Mouse (Mus musculus) spleen, adult 18-20 months (tissue): Measurements from ENCODE around the gene Sparc.
"Not testable (repeated sequence)": the region's sequence is repeated elsewhere in the genome, so short reads cannot be mapped to it uniquely, and the experiment has no call there.

Experiments used
- DNase-seq, 2 experiments: peaks; one replicate each; pipeline ENCODE4 v3.0.0; 2022; ENCODE audit warnings: mixed read lengths in 2 of 2

Sparc gene

DNA sequence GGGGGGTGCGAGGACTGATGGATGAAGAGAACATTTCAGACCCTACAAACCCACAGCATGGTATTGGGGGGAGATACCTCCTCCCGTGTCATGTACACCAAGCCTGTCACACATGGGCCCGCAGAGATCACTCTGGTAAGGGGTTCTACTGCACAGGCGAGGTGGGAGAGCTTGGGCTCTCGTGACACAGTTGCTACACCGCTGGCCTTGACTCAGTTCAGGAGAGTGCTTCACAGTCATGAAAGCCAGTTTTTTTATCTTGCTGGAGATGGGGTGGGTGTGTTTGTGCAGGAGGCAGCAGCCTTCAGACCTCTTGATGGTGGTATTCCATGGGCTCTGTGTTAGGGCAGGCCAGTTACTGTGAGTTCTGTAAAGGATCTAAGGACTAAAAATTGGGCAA is 13.1 kb upstream of the Sparc start:
- no peak for DNase-seq

DNA sequence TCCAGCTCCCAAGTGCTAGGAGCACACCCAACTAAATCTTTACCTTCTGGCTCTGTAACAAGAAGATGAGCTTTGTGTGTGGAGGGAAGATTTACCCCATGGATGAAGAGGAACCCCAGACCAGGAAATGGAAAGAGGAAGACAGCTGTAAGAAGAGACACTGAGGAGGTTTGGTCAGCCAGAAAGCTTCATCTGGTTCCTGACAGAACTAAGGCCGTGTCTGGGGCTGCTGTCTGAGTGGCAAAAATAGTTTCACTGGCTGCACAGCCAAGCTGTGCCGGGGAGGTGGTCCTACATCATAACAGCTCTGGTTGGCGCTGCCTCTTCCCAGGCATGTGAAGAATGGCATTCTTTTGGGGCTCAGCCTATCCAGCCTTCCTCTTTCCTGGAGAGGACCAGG is 10.0 kb upstream of the Sparc start:
- no peak for DNase-seq

DNA sequence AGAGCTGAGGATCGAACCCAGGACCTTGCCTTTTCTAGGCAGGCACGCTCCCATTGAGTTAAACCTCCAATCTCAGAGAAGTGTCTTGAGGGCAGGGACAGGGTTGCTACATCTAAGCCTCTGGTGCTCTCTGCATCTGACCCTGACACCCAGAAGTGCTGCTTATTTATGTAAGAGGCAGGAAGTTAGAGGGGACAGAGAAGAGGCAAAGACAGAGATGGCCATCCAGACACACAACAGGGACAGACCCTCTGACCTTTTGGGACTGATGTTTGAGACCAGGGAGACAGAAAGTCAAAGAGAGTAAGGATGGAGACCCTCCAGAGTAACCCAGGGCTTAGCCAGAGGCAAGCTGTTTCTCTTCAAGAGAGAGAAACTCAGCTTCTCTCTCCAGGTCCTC is 7.0 kb upstream of the Sparc start:
- DNase-seq = no peak

DNA sequence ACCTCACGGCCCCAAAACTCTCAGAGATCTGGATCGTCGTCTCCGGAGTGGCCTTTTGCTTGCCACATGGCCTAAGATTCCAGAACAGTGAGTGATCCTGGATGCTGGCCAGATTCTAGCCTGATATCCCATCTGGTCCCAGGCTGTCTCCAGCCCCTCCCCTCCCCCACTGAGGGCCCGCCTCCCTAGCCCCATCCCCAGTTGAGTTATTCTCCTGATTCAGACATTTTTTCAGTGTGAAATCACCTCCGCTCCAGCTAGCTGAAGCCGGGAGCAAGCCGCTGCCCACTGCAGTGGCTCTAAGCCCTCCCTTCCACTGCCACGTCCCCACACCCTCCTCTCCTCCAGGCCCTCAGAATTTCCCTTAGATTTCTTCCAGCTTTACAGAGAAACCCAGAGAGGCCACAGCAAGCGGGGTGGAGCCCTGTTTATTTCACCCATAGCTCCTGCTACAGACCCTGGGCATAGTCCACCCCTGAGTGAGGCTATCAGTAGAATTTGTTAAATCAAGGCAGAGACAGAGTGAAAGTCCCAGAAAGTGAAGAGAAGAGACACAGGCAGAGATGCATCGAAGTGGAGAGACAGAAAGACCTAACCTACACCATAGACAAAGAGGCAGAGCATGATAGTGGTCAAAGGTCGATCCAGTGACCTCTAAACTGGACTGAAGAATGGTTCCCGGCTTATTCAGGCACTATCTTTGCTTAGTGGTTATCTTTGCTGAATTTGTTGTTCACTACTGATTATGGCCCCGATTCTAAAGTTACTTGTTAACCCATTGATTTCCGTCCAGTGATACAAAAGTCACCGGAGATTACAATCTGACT is 5.4 kb upstream of the Sparc start:
- no peak for DNase-seq

DNA sequence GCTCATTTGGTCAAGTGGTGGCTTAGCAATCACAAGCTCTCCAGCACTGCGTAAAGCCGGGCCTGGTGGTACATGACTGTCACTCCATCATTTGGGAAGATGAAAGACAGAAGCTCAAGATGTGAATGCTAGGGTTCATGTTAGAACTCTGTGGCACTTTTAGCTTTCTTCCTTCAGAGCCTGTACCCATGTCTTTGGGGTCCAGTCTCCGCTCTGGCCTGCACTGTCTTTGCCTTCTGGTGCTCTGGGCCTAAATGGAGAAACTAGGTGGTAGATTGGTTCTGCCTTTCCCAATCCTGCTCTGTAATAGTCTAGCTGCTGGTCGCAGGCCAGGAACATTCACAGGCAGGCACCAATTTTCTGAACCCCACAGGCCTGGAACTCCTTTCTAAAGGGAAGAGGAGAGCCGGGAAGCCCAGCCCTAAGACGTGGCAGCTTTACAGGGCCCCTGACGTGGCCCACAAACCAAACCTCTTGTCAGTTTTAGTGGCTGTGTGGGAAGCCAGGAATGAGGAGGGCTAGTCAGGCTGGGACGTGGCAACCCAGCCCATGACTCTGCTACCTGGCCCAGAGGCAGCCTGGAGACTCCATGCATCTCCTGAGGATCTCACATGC is 1.9 kb upstream of the Sparc start:
- no peak for DNase-seq

DNA sequence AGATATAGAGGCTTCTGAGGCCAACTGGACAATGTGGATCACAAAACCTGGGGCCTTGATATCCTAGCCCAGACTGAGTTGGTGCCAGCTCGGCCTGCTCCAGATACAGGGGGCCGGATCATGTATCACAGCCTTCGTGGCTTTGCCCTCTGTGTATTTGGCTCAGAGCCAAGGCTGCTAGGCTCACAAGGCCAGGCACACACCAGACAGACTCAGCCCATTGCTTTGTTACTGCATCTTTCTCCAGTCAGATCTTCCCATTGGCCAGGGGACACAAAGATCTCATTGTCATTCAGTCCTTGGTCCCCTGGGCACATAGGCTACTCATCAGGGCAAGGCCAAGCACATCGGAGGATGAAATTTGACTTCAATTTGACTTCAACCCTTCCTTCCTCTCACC is 773 bp upstream of the Sparc start:
- no peak for DNase-seq

DNA sequence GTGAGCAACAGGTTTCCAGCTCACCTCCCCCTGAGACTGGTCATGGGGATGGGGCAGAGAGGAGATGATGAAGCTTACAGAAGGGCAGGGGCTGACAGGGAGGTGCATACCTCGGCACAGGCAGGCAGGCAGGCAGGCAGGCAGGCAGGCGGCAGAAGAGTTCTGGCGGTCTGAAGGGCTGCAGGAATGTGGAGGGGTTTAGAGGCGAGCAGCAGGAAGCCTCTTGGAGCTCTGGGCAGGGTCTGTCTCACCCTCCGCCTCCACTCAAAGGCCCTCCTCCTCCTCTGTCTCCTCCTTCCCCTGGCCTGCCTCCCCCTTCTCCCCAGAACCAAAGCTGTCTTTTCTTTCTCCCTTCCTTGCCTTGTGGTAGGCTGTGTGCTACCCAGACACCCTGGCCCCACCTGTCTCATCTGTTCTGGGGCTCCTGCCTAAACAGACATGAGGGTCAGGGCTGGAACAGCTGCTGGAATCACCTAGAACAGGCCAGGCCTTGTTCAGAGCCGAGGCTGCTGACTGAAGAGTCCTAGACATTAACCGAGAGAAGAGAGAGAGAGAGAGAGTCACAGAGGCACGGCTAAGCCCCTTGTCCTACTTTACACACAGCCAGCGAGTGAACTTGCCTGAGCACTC is 3.2 kb downstream of the Sparc start:
- DNase-seq = no peak

DNA sequence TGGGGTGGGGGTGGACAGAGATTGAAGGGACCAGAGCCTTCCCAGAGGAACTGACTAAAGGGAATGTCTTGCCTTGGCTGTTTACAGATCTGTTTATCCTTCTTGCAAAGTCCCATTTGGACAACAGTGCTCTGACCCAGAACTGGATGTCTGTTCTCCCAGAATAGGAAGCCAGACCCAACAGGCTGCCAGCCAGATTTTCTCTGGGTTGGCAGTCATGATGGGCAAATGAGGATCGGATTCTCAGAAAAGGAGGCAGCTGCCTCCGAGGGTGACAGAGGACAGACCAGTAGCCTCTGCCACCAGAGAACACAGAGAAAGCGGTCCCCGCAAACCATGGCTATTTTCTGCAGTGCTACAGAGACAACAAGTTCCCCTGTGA is 3.7 kb downstream of the Sparc start:
- no peak for DNase-seq

DNA sequence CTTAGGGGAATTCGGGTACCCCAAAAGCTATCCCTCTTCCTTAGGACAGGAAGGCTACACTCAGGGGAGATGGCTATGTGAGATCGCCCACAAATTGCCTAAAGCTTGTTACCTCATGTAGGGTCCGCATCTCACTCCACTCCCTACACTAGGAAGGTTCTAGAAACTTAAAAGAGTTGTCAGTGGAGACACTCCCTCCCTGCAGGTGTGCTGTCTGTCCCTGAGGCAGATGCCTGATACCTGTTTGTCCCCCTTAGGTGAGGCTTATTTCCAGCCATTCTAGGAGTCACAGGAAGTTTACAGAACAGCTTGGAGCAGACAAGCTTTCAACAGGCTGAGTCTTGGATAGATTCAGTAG is 4.3 kb downstream of the Sparc start:
- no peak for DNase-seq

DNA sequence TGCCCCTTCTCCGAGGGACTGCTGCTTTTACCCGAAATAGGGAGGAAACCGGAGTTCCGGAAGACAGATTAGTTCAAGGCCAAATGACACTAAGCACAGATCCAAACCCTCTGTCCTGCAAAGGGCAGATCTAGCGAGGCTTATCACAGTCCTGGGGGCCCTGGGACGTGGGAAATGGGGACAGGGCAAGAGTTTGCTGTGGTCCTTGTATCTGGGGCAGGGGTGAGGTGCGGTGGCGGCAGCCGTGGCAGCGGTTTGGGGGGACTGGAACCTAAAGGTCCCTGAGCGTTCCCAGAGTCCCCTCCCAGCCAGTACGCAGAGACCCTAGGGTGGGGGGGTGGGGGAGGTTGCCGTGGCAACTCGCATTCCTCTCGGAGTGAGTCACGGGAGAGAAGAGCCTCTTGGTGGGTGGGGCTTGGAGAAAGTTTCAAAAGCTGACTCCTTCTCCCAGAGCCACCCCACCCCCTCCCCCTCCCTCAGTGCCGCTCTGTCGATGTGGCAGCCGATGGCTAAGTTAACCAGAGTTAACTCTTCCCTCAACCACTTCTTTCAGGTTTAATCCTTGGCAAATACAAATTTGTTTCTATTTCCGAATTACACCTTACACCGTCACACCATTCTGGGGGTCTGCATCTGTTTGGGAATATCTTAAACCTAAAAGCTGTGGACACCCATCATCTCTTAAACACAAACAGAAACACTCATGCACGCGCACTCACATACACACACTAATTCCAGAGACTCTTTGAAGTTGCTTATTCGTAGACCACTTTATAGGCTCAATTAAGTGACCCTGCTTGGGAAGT is 4.9 kb downstream of the Sparc start:
- no peak for DNase-seq

DNA sequence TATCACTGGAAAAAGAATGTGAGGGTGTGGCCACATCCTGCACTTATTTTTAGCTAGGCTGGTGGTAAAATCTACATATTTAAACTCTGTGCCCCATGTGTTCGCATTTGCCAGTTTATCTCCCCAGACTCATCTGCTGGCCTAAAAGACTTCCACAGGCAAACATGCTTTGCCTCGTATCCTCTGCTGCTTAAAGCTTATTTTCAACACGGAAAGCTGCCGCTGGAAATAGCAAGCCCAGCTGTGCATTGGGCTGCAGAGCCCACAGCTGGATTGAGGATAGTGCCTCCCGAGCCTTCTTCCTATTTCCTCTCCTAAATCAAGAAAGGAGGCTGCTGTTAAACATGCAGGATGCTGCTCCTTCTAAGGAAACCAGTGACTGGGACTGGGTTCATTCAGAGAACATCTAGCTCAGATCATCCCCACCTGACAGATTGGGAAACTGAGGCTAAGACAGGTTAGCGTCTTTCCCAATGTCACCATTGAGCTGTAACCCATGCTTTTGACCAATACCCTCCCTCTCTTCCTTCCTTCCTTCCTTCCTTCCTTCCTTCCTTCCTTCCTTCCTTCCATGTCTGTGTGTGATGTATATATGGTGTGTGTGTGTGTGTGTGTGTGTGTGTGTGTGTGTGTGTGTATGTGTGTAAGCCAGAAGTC is 6.2 kb downstream of the Sparc start:
- DNase-seq = no peak

DNA sequence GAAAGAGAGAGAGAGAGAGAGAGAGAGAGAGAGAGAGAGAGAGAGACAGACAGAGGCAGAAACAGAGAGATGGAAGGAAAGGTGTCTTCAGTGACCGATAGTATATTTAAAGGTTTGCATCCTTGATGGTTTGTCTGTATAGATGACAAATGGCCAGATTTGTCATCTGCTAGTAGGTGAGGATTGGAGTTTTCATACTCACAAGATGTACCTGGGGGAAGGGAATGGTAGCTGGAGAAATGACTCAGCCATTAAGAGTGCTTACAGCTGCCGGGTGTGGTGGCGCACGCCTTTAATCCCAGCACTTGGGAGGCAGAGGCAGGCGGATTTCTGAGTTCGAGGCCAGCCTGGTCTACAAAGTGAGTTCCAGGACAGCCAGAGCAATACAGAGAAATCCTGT is 7.3 kb downstream of the Sparc start:
- not testable (repeated sequence) for DNase-seq

DNA sequence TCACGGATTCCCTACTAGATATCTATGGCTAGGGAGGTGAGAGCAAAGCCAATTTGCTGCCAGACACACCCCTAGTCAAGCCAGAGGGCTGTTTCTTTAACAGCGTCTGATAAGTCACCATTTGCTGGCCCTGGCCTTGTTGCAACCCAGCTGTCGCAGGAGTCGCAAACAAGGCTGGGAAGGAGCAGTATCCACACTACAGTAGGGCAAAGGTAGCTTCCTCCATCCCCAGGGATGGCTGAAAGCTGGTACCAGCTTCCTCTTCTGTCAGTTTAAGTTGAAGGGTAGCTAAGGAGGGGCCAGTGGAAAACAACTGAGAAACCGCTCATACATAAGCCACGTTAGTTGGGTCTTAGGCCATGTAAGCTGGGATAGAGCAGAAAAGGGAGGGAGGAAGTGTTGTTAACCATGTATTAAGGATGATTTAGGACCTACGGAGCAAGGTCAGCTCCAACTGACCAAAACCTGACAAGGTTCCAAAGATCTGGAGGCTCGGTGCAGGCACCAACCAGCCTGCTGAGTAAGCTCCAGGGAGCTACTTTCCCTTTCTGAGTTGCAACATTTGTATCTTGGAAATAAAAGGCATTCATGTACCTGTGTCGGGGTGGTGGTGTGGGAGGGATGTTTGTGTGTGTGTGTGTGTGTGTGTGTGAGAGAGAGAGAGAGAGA is 7.8 kb downstream of the Sparc start:
- no peak for DNase-seq

DNA sequence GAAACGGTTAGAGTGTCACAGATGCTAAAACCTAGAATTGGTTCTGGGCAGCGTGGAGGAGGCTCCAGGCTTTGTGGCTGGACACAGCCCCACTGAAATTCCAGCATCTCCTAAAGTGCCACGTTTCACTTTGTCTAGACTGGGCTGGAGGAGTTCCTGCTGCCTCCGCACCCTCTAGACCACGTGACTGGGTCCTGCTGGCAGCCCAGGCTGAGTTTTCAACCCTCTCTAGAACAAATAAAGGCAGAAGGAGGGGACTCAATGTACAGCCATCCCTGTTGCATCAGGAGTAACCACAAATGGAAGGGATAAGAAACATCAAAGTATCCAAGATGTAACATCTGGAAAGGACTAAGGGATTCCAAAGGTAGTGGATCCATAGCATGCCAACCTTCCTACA is 8.7 kb downstream of the Sparc start:
- DNase-seq = no peak

DNA sequence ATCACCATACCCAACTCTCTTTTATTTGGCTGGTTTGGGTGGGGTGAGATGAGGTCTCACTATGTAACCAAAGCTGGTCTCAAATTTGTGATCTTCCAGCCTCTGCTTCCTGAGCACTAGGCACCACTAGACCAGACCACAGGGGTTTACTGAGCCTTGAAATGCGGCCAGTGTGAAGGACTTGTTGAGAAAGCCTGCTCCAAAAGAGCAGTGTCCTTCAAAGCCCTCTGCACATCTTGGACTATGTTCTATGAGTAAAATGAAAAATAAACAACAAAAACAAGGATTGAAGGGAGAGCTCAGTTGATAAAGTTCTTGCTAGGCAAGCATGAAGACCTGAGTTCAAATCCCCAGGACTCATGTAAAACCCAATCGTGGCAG is 9.6 kb downstream of the Sparc start:
- no peak for DNase-seq

DNA sequence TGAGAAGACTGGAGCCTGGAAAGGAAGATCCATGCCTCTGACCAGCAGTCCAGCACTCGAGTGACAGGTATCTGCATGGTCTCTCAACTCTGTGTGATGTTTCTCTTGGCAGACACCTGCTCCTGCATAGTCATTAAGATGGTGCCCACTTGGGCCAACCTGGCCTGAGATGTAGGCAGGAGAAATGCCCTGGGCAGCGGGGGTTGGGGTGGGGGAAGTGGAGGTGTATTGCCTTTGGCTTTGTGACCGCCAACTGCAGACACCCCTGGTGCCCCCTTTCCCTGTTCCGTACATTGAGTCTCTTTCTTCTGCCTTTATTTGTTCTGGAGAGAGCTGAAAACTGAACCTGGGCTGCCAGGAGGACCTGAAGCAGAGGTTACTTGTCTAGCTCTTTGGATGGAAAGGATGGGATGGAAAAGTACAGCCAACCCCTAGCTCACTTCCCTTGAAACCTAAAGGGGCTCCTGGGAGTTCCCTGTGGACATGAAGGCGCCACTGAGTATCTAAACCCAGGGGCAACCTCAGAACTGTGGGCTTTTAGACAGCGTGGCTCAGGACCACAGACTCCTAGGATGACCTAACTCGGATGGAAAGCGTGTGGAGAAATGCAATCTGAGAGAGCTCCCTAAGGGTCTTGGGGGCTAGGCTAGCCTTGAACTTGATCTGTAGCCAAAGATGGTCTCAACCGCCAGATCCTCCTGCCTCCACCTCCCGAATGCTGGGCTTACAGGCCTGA is 10.1 kb downstream of the Sparc start:
- no peak for DNase-seq

DNA sequence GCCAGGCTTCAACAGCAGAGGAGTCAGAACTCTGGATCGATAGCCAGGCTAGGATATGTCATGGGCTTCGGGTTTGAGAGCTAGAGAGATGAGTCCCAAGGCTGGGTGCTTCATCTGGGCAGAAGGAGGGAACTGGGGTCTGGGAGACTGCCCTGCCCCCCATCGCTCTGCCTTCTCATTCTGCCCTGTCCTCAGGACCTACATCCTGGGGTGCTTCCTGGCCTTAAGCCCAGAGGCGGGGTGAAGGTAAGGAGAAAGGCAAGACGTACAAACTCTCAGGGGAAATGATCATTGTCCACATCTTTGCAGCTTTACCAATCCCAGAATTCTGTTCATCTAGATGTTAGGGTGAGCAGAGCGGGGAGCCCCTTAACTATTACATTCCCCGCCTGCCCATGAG is 10.9 kb downstream of the Sparc start:
- no peak for DNase-seq

DNA sequence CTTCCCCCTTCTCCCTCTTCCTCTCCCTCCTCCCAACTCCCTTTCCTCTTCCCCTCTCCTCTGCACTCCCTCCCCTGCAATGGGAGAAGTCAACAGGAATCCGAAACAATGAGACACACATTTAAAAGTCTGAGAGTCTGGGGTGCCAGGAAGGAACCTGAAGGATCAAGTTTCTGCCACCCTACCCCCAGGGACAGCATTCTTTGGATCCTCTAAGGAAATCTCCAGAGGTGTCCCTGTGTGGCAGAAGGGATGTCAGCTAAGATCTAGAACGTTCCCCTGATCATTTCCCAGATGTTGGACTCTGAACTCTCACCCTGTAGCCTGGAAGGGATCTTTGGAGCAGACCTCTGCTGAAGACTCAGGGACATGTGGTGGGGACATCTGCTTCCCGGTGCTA is 12.5 kb downstream of the Sparc start:
- no peak for DNase-seq

DNA sequence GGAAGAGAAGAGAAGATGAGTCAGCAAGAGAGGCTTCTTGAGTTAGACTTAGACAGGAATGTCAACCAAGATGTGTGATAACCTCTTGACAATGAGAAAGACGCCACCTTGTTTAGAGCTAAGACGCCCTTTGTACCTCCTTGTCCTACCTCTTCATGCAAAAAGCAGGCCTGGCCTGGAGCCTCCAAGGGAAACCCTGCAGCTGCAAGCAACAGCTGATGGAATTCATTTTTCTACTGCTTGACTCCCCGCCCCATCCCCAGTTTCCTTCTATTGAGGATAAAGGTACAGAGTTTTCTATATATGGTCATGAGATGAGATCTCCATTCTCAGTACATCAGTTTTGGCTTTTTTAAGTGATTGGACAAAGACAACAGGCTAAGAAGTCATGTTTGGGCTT is 13.0 kb downstream of the Sparc start:
- no peak for DNase-seq

DNA sequence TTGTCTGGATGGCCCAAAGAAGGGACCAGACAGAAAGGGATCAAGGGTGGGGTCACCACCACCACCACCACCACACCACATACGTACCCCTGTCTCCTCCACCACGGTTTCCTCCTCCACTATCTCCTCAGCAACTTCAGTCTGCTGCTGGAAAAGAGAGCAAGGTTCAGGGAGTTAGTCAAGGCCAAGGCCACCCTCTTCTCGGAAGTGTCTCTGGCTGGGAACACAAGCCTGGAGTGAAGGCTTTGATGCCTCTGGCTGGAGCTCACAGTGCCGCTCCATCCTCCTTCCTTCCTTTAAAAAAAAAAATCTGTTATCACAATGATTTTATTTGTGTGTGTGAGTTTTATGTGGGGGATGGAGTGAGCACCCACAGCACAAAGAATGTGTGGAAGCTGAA is 15.8 kb downstream of the Sparc start:
- no peak for DNase-seq

DNA sequence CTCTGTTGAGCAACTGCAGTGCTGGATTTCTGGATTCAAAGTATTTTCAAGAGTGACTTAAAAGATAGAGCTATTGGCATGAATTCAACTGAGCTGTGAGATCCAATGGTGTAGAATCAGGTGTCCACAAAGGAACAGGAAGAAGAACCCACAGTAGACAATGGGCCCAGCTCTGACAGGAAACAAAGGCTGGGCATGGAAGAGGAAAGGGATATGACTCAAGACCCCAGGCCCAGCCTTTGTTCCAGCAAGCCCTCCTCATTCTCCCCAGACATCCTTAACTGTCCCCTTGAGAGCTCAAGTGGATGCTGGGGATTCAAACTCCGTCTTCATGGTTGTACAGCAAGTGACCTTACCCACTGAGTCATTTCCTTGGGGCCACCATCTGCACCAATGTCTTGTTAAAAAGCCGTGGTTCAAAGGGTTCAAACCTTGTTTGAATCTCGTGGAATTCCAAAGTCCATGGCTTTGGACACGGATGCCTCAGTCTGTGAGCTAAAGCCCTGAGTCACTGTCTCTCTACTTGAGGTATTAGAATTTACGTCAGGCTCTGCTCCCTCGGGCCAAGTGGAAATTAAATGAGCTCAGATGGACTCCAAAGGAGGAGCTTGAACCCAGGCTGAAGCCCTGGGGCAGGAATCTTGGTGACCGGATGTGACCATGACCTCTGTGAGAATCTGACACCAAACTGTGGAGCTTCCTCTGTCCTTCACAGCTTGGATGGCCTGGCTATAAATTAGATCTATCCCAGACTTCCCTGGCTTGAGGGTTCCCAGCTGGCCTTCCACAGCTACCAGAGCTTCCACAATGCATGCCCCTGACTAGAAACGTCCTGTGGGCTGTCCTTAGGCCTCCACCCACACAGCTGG is 17.1 kb downstream of the Sparc start:
- no peak for DNase-seq
